In genomic region chr15:27189699-27190098, GRCm38 (mm10) we compare ENCODE assay signal across 9 mouse cellular contexts.
DNase-seq lines count a peak whose midpoint lies in the region; ATAC-seq and TF ChIP-seq lines count a peak whose summit lies in the region.
"Had no signal": no experiment of that assay in that cellular context is flagged by ENCODE, and none has a peak within 500 bp of the region (broad histone marks: within the 10 kb centered on the region; RNA-seq: fewer than 3 reads in every experiment).

No protein-coding gene starts in this region.

- peak; percentile 16 for DNase-seq in urinary bladder, postnatal 25 days (ENCODE audit: low spot score)
- DNase-seq in urinary bladder, adult 2 months (ENCODE audit: low spot score) = no peak
- peak; percentile 42 for DNase-seq in cerebellum, adult 8-10 months
- peak; percentile 7 to 52 for DNase-seq in frontal cortex, postnatal 14 days (ENCODE audit: low spot score in 2 of 2)
- peak; percentile 76 for DNase-seq in kidney, postnatal 10 days
- DNase-seq in lung, adult 2 months = peak; percentile 24
- peak; percentile 48 for DNase-seq in right cerebral cortex, postnatal 14 days

- ATAC-seq in erythroid progenitor cell, adult 5-6 weeks (replicated peaks; ENCODE audit: low FRiP score, poor library complexity, severe bottlenecking) = no peak

- no peaks in the 10 kb centered on the region for H3K4me1 ChIP-seq in lung, adult 2 months (ENCODE audit: control insufficient read depth, insufficient read depth, low read length)
- H3K4me1 ChIP-seq: embryonic facial prominence, embryonic 12.5 days had no signal

- no peak for TF ChIP-seq CTCF in lung, adult 2 months (IDR thresholded peaks at IDR 0.05; ENCODE audit: insufficient read depth, low read length)

- no peak for TF ChIP-seq POLR2A in lung, adult 2 months (IDR thresholded peaks at IDR 0.05; ENCODE audit: borderline replicate concordance, extremely low read depth, low read depth, low read length)

- no peak overlapping the region for H3K4me3 ChIP-seq in lung, adult 2 months (replicated peaks; ENCODE audit: extremely low read depth, low read depth, low read length)
- H3K4me3 ChIP-seq: embryonic facial prominence, embryonic 12.5 days had no signal

- 42% methylated on average over 4 of the region's 4 CpGs for WGBS in lung, adult 2 months
